Mouse (Mus musculus) kidney, embryonic 16.5 days (tissue): Measurements from ENCODE around the gene Fli1. TPM values are rescaled to one million over a fixed set of nuclear protein-coding genes. Genes with fewer than 3 reads are reported as not detected.

ENCODE experiments used
- ATAC-seq: fragments of 200-750 bp; cut with Nextera tagmentation; 2 replicates; pipeline ENCODE4 v1.8.0; 2017; ENCODE audit warnings: moderate TSS enrichment; ENCODE audit not compliant: low FRiP score, low TSS enrichment
- H3K27ac ChIP-seq: fragments of 300-500 bp; sonication (generic); 2 replicates; pipeline ENCODE4 v1.5.1; 2014; ENCODE audit warnings: low read length
- H3K27me3 ChIP-seq: fragments of 300-500 bp; sonication (generic); 2 replicates; pipeline ENCODE4 v1.6.1; 2014; ENCODE audit warnings: low read length, control low read depth, mixed read lengths; ENCODE audit not compliant: insufficient read depth
- H3K36me3 ChIP-seq: fragments of 300-500 bp; sonication (generic); 2 replicates; pipeline ENCODE4 v1.6.1; 2014; ENCODE audit warnings: low read length, control low read depth, mixed read lengths; ENCODE audit not compliant: insufficient read depth
- H3K4me1 ChIP-seq: fragments of 300-500 bp; sonication (generic); 2 replicates; pipeline ENCODE4 v1.6.1; 2014; ENCODE audit warnings: low read length, control low read depth, mixed read lengths; ENCODE audit not compliant: insufficient read depth
- H3K4me2 ChIP-seq: fragments of 300-500 bp; sonication (generic); replicated peaks from 2 replicates; pipeline ENCODE4 v1.6.1; 2014; ENCODE audit warnings: low read depth, low read length
- H3K4me3 ChIP-seq: fragments of 300-500 bp; sonication (generic); 2 replicates; pipeline ENCODE4 v1.5.1; 2014; ENCODE audit warnings: mild to moderate bottlenecking, low read length
- H3K9ac ChIP-seq: fragments of 300-500 bp; sonication (generic); replicated peaks from 2 replicates; pipeline ENCODE4 v1.6.1; 2014; ENCODE audit warnings: low read length
- H3K9me3 ChIP-seq: fragments of 300-500 bp; sonication (generic); 2 replicates; pipeline ENCODE4 v1.6.1; 2016; ENCODE audit warnings: low read length, control low read depth
- WGBS: fragments of 180-500 bp; shearing (Covaris S2); extraction: QIAGEN DNeasy Blood & Tissue Kit; methylation state at CpG from one replicate; pipeline ENCODE4 v1.1.7; 2014; 5-methylcytosine and 5-hydroxymethylcytosine counted together
- polyA plus RNA-seq: library from polyadenylated mRNA; unstranded; fragments of >200 nt; fragmentation: Nextera tagmentation; extraction: Ambion mirVana; gene quantifications from 2 replicates; pipeline ENCODE4 v1.2.1, GENCODE M21; 2015

Fli1 gene
- polyA plus RNA-seq, 1 experiment from 2014 or later: 30.3 TPM

GRCm38 (mm10) chr9:32456707-32457106, 86.0 kb downstream of the Fli1 start:
- no peak overlapping the region for H3K27ac ChIP-seq
- no peak for ATAC-seq
- H3K4me2 ChIP-seq: no peak overlapping the region
- H3K4me1 ChIP-seq: no peaks in the 10 kb centered on the region
- peaks cover 11% of the 10 kb centered on the region; the same call in 1 of the 2 replicates for H3K36me3 ChIP-seq
- H3K27me3 ChIP-seq: no peaks in the 10 kb centered on the region
- no peaks in the 10 kb centered on the region for H3K9me3 ChIP-seq
- H3K4me3 ChIP-seq: no peak overlapping the region
- WGBS: 81% methylated on average over 3 of the region's 3 CpGs
- no peak overlapping the region for H3K9ac ChIP-seq

GRCm38 (mm10) chr9:32450161-32450560, 92.5 kb downstream of the Fli1 start:
- H3K4me1 ChIP-seq: no peaks in the 10 kb centered on the region
- H3K36me3 ChIP-seq: 0 out of 2 replicates have a peak, but pooled peaks cover 2% of the 10 kb centered on the region
- no peaks in the 10 kb centered on the region for H3K27me3 ChIP-seq
- no peak overlapping the region for H3K4me2 ChIP-seq
- no peak overlapping the region for H3K4me3 ChIP-seq
- WGBS: 35% methylated on average over 7 of the region's 7 CpGs
- no peak overlapping the region for H3K9ac ChIP-seq
- H3K27ac ChIP-seq: no peak overlapping the region
- H3K9me3 ChIP-seq: no peaks in the 10 kb centered on the region
- no peak for ATAC-seq

GRCm38 (mm10) chr9:32448766-32449165, 93.9 kb downstream of the Fli1 start:
- no peak overlapping the region for H3K9ac ChIP-seq
- H3K4me3 ChIP-seq: no peak overlapping the region
- 87% methylated on average over 5 of the region's 5 CpGs for WGBS
- ATAC-seq: no peak
- H3K27ac ChIP-seq: no peak overlapping the region
- 0 out of 2 replicates have a peak, but pooled peaks cover 2% of the 10 kb centered on the region for H3K36me3 ChIP-seq
- H3K9me3 ChIP-seq: no peaks in the 10 kb centered on the region
- no peaks in the 10 kb centered on the region for H3K4me1 ChIP-seq
- H3K27me3 ChIP-seq: no peaks in the 10 kb centered on the region
- H3K4me2 ChIP-seq: no peak overlapping the region

GRCm38 (mm10) chr9:32445789-32446188, 96.9 kb downstream of the Fli1 start:
- no peaks in the 10 kb centered on the region for H3K27me3 ChIP-seq
- no peak overlapping the region for H3K4me2 ChIP-seq
- no peak overlapping the region for H3K27ac ChIP-seq
- peaks cover 4% of the 10 kb centered on the region; the same call in 1 of the 2 replicates for H3K9me3 ChIP-seq
- WGBS: 59% methylated on average over 3 of the region's 3 CpGs
- no peak for ATAC-seq
- H3K9ac ChIP-seq: no peak overlapping the region
- no peaks in the 10 kb centered on the region for H3K4me1 ChIP-seq
- H3K4me3 ChIP-seq: no peak overlapping the region
- H3K36me3 ChIP-seq: peaks cover 10% of the 10 kb centered on the region; the same call in 1 of the 2 replicates

- no peak for ATAC-seq
- no peaks in the 10 kb centered on the region for H3K4me1 ChIP-seq
Measured at GRCm38 (mm10) chr9:32444453-32445201, 98.0 kb downstream of the Fli1 start.

GRCm38 (mm10) chr9:32443817-32444216, 98.8 kb downstream of the Fli1 start:
- H3K36me3 ChIP-seq: peaks cover 8% of the 10 kb centered on the region; the same call in 1 of the 2 replicates
- H3K4me2 ChIP-seq: no peak overlapping the region
- ATAC-seq: no peak
- H3K4me1 ChIP-seq: no peaks in the 10 kb centered on the region
- no peak overlapping the region for H3K27ac ChIP-seq
- H3K9me3 ChIP-seq: peaks cover 4% of the 10 kb centered on the region; the same call in 1 of the 2 replicates
- H3K9ac ChIP-seq: no peak overlapping the region
- 62% methylated on average over 6 of the region's 6 CpGs for WGBS
- H3K27me3 ChIP-seq: no peaks in the 10 kb centered on the region
- H3K4me3 ChIP-seq: no peak overlapping the region

More at GRCm38 (mm10) chr9:32444453-32445201, 98.0 kb downstream of the Fli1 start:
- Histone ChIP-seq H3K27me3 (no peaks in the 10 kb centered on the region), H3K9me3 (peaks cover 4% of the 10 kb centered on the region; the same call in 1 of the 2 replicates), H3K9ac (no peak overlapping the region), H3K27ac (no peak overlapping the region), H3K36me3 (peaks cover 8% of the 10 kb centered on the region; the same call in 1 of the 2 replicates), H3K4me2 (no peak overlapping the region), H3K4me3 (no peak overlapping the region)
- 66% methylated on average over 6 of the region's 6 CpGs for WGBS

- Histone ChIP-seq H3K9me3 (peaks cover 4% of the 10 kb centered on the region; the same call in 1 of the 2 replicates), H3K27ac (no peak overlapping the region), H3K4me1 (no peaks in the 10 kb centered on the region), H3K27me3 (no peaks in the 10 kb centered on the region), H3K9ac (no peak overlapping the region), H3K36me3 (peaks cover 8% of the 10 kb centered on the region; the same call in 1 of the 2 replicates), H3K4me3 (no peak overlapping the region), H3K4me2 (no peak overlapping the region)
- WGBS: 89% methylated on average over 3 of the region's 3 CpGs
- ATAC-seq: no peak
Measured at GRCm38 (mm10) chr9:32443115-32443514, 99.5 kb downstream of the Fli1 start.

- Histone ChIP-seq H3K4me3 (no peak overlapping the region), H3K4me2 (no peak overlapping the region), H3K4me1 (peaks cover 4% of the 10 kb centered on the region; the same call in 1 of the 2 replicates), H3K27me3 (no peaks in the 10 kb centered on the region), H3K36me3 (0 out of 2 replicates have a peak, but pooled peaks cover 3% of the 10 kb centered on the region), H3K9me3 (no peaks in the 10 kb centered on the region), H3K27ac (no peak overlapping the region), H3K9ac (no peak overlapping the region)
- no peak for ATAC-seq
- WGBS: 81% methylated on average over 19 of the region's 19 CpGs
Measured at GRCm38 (mm10) chr9:32434241-32435213, 108.1 kb downstream of the Fli1 start.

GRCm38 (mm10) chr9:32431061-32431460, 111.6 kb downstream of the Fli1 start:
- no peak for ATAC-seq
- no peaks in the 10 kb centered on the region for H3K9me3 ChIP-seq
- 0 out of 2 replicates have a peak, but pooled peaks cover 2% of the 10 kb centered on the region for H3K36me3 ChIP-seq
- no peak overlapping the region for H3K4me2 ChIP-seq
- peaks cover 4% of the 10 kb centered on the region; the same call in 1 of the 2 replicates for H3K4me1 ChIP-seq
- H3K4me3 ChIP-seq: no peak overlapping the region
- H3K9ac ChIP-seq: no peak overlapping the region
- 68% methylated on average over 3 of the region's 3 CpGs for WGBS
- peak overlapping the region; percentile 47; the same call in 1 of the 2 replicates for H3K27ac ChIP-seq
- H3K27me3 ChIP-seq: no peaks in the 10 kb centered on the region
